Mouse (Mus musculus): ENCODE results near the gene Ogdh.

Gene Ogdh

GRCm38 (mm10) chr11:6299435-6299834 lies 8.0 kb downstream of the Ogdh start:
- DNase-seq: no peak

- no peak for DNase-seq
Observed at GRCm38 (mm10) chr11:6302793-6303192, 11.4 kb downstream of the Ogdh start.

GRCm38 (mm10) chr11:6305943-6306430 lies 14.6 kb downstream of the Ogdh start:
- no peak for DNase-seq

GRCm38 (mm10) chr11:6308181-6308580 lies 16.7 kb downstream of the Ogdh start:
- no peak for DNase-seq

GRCm38 (mm10) chr11:6313874-6314406 lies 22.5 kb downstream of the Ogdh start:
- DNase-seq: no peak

GRCm38 (mm10) chr11:6316821-6317220 lies 25.4 kb downstream of the Ogdh start:
- no peak for DNase-seq

- DNase-seq: no peak
Observed at GRCm38 (mm10) chr11:6318559-6318958, 27.1 kb downstream of the Ogdh start.

GRCm38 (mm10) chr11:6319374-6319773 lies 27.9 kb downstream of the Ogdh start:
- no peak for DNase-seq

- DNase-seq: no peak
Observed at GRCm38 (mm10) chr11:6322086-6322485, 30.7 kb downstream of the Ogdh start.

GRCm38 (mm10) chr11:6323348-6323747 lies 31.9 kb downstream of the Ogdh start:
- no peak for DNase-seq

- DNase-seq: no peak
Observed at GRCm38 (mm10) chr11:6331256-6331655, 39.8 kb downstream of the Ogdh start.

GRCm38 (mm10) chr11:6332606-6333005 lies 41.2 kb downstream of the Ogdh start:
- DNase-seq: no peak

- DNase-seq: no peak
Observed at GRCm38 (mm10) chr11:6333403-6333802, 42.0 kb downstream of the Ogdh start.

- DNase-seq: no peak
Observed at GRCm38 (mm10) chr11:6335321-6335720, 43.9 kb downstream of the Ogdh start.

GRCm38 (mm10) chr11:6336689-6337088 lies 45.3 kb downstream of the Ogdh start:
- no peak for DNase-seq

- DNase-seq: no peak
Observed at GRCm38 (mm10) chr11:6345956-6346355, 54.5 kb downstream of the Ogdh start.

GRCm38 (mm10) chr11:6346966-6347365 lies 55.5 kb downstream of the Ogdh start:
- DNase-seq: no peak

- no peak for DNase-seq
Observed at GRCm38 (mm10) chr11:6348681-6349200, 57.3 kb downstream of the Ogdh start.

GRCm38 (mm10) chr11:6349586-6349985 lies 58.2 kb downstream of the Ogdh start:
- DNase-seq: no peak

- DNase-seq: no peak
Observed at GRCm38 (mm10) chr11:6355106-6355505, 63.7 kb downstream of the Ogdh start.

- DNase-seq: no peak
Observed at GRCm38 (mm10) chr11:6364581-6365275, 73.3 kb downstream of the Ogdh start.

- DNase-seq: peak; percentile 77 to 83
Observed at GRCm38 (mm10) chr11:6365885-6366284, 74.5 kb downstream of the Ogdh start.

- DNase-seq: no peak
Observed at GRCm38 (mm10) chr11:6366434-6366833, 75.0 kb downstream of the Ogdh start.

- DNase-seq: no peak
Observed at GRCm38 (mm10) chr11:6367156-6367555, 75.7 kb downstream of the Ogdh start.
